Mouse (Mus musculus): ENCODE data around the gene Togaram2.
A peak's percentile ranks its signal among the peaks of the same experiment; 100 is the strongest.

DNA sequence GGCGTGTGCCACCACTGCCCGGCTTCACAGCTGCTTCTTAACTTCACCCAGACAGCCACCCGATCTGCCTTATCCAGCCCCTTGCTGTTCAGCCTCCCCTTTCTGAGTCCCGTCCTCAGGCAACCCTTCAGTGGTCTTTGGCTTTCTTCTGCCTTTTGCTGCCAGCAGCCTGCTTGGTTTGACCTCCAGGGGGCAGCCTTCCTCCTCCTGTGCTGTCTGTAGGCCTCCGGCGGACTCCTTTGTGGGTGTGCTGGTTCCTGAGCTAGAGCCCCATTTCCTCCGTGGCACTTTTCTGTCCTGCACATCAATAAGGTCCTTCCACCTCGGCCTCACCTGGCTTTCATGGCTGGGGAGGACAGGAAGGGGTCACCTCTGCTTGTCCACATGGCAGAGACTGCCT lies 20.7 kb downstream of the Togaram2 start:
- TF ChIP-seq ZC3H11A (IDR thresholded peaks at IDR 0.05; ENCODE audit: borderline replicate concordance, low read depth, low read length) = peak; percentile 48; the same call in 1 of the 2 replicates
- no peak for TF ChIP-seq ZNF384 (IDR thresholded peaks at IDR 0.05; ENCODE audit: low read depth, low read length)
- no peak for TF ChIP-seq CHD2 (IDR thresholded peaks at IDR 0.05; ENCODE audit: low read depth, low read length)
